Mouse (Mus musculus) liver, embryonic 14.5 days (tissue): ENCODE results near the gene Gm10031.

Source experiments
- CTCF ChIP-seq: IDR thresholded peaks from 2 replicates; pipeline ENCODE4 v1.5.1; 2016; ENCODE audit warnings: antibody characterized with exemption, low read depth, control low read depth
- EP300 ChIP-seq: IDR thresholded peaks from 2 replicates; pipeline ENCODE4 v1.6.1; 2016; ENCODE audit warnings: antibody characterized with exemption, low read depth

GRCm38 (mm10) chr1:156487498-156487897 is 36.3 kb upstream of the Gm10031 start:
- TF ChIP-seq CTCF (peak; percentile 33), EP300 (no peak)
